Mouse (Mus musculus) macrophage (primary cell): ENCODE data around the gene Tmem106a. TPM values are rescaled to one million over a fixed set of nuclear protein-coding genes. Genes with fewer than 3 reads are reported as not detected.
"Not testable (repeated sequence)": the region's sequence is repeated elsewhere in the genome, so short reads cannot be mapped to it uniquely, and the experiment has no call there.

Experiments
- H3K27ac ChIP-seq: fragments of 350-480 bp; formaldehyde crosslinking; 2 replicates; pipeline ENCODE4 v1.9.0; 2021
- H3K36me3 ChIP-seq: fragments of 350-480 bp; formaldehyde crosslinking; 2 replicates; pipeline ENCODE4 v1.9.0; 2021; ENCODE audit errors: inconsistent target
- H3K4me3 ChIP-seq: fragments of 350-480 bp; formaldehyde crosslinking; 2 replicates; pipeline ENCODE4 v1.9.0; 2021; ENCODE audit errors: inconsistent target
- H3K79me2 ChIP-seq: fragments of 350-480 bp; formaldehyde crosslinking; 2 replicates; pipeline ENCODE4 v1.9.0; 2021; ENCODE audit errors: inconsistent target
- WGBS: methylation state at CpG from one replicate; pipeline ENCODE4 v1.1.7; 2026; ENCODE audit warnings: inconsistent platforms; ENCODE audit not compliant: missing documents; 5-methylcytosine and 5-hydroxymethylcytosine counted together
- polyA plus RNA-seq: library from polyadenylated mRNA; stranded (reverse); fragments of 250-400 nt; gene quantifications from 3 replicates; pipeline ENCODE4 v1.2.4, GENCODE M21; 2018; ENCODE audit warnings: inconsistent platforms

The Tmem106a gene
- polyA plus RNA-seq, 1 experiment from 2014 or later, result 580 TPM

- H3K27ac ChIP-seq, result no peak overlapping the region
- no peaks in the 10 kb centered on the region for H3K36me3 ChIP-seq
- H3K79me2 ChIP-seq, result no peaks in the 10 kb centered on the region
- WGBS, result 92% methylated on average over 6 of the region's 6 CpGs
- H3K4me3 ChIP-seq, result no peak overlapping the region
Measured at GRCm38 (mm10) chr11:101615380-101615779, 33.3 kb downstream of the Tmem106a start.

- Histone ChIP-seq H3K4me3 (no peak overlapping the region), H3K36me3 (no peaks in the 10 kb centered on the region), H3K79me2 (no peaks in the 10 kb centered on the region), H3K27ac (no peak overlapping the region)
- WGBS, result 95% methylated on average over 8 of the region's 8 CpGs
Measured at GRCm38 (mm10) chr11:101616104-101616503, 34.1 kb downstream of the Tmem106a start.

- no peaks in the 10 kb centered on the region for H3K79me2 ChIP-seq
- WGBS, result 71% methylated on average over 18 of the region's 18 CpGs
- H3K36me3 ChIP-seq, result no peaks in the 10 kb centered on the region
- H3K4me3 ChIP-seq, result no peak overlapping the region
- no peak overlapping the region for H3K27ac ChIP-seq
Measured at GRCm38 (mm10) chr11:101616948-101617767, 35.1 kb downstream of the Tmem106a start.

GRCm38 (mm10) chr11:101617849-101618248 is 35.8 kb downstream of the Tmem106a start:
- Histone ChIP-seq H3K4me3 (no peak overlapping the region), H3K79me2 (no peaks in the 10 kb centered on the region), H3K36me3 (no peaks in the 10 kb centered on the region), H3K27ac (no peak overlapping the region)
- 36% methylated on average over 8 of the region's 8 CpGs for WGBS

GRCm38 (mm10) chr11:101618596-101618995 is 36.6 kb downstream of the Tmem106a start:
- H3K36me3 ChIP-seq, result no peaks in the 10 kb centered on the region
- 97% methylated on average over 3 of the region's 3 CpGs for WGBS
- H3K4me3 ChIP-seq, result no peak overlapping the region
- H3K27ac ChIP-seq, result no peak overlapping the region
- H3K79me2 ChIP-seq, result no peaks in the 10 kb centered on the region

GRCm38 (mm10) chr11:101620022-101620655 is 38.1 kb downstream of the Tmem106a start:
- 85% methylated on average over 10 of the region's 11 CpGs for WGBS
- H3K79me2 ChIP-seq, H3K4me3 ChIP-seq, H3K36me3 ChIP-seq, H3K27ac ChIP-seq: not testable (repeated sequence)

- peak overlapping the region; percentile 45 for H3K4me3 ChIP-seq
- no peaks in the 10 kb centered on the region; the same call in 1 of the 2 replicates for H3K36me3 ChIP-seq
- WGBS, result 7% methylated on average over 8 of the region's 8 CpGs
- no peaks in the 10 kb centered on the region for H3K79me2 ChIP-seq
- peak overlapping the region; percentile 77 for H3K27ac ChIP-seq
Measured at GRCm38 (mm10) chr11:101626649-101626994, 44.6 kb downstream of the Tmem106a start.

GRCm38 (mm10) chr11:101626995-101627856 is 45.2 kb downstream of the Tmem106a start, which contains the start of gene Rdm1:
Gene Rdm1, plus strand, starts transcription at chr11:101627195.
- WGBS, result 2% methylated on average over 22 of the region's 34 CpGs
- no peaks in the 10 kb centered on the region for H3K79me2 ChIP-seq

GRCm38 (mm10) chr11:101627857-101628559 is 46.0 kb downstream of the Tmem106a start:
- Histone ChIP-seq H3K79me2 (no peaks in the 10 kb centered on the region), H3K4me3 (peak overlapping the region; percentile 45)
- WGBS, result under 1% methylated on average over 33 of the region's 33 CpGs

More at GRCm38 (mm10) chr11:101626995-101627856, 45.2 kb downstream of the Tmem106a start, which contains the start of gene Rdm1:
- peak within 1 kb of the TSS; percentile 45 for H3K4me3 ChIP-seq
- no peaks in the 10 kb centered on the region; the same call in 1 of the 2 replicates for H3K36me3 ChIP-seq
- H3K27ac ChIP-seq, result peak within 1 kb of the TSS; percentile 77

GRCm38 (mm10) chr11:101628733-101629417 is 46.8 kb downstream of the Tmem106a start:
- 70% methylated on average over 3 of the region's 5 CpGs for WGBS
- not testable (repeated sequence) for H3K79me2 ChIP-seq, H3K27ac ChIP-seq, H3K36me3 ChIP-seq
- peak overlapping the region; percentile 45 for H3K4me3 ChIP-seq

More at GRCm38 (mm10) chr11:101627857-101628559, 46.0 kb downstream of the Tmem106a start:
- H3K27ac ChIP-seq, result peak overlapping the region; percentile 77
- no peaks in the 10 kb centered on the region; the same call in 1 of the 2 replicates for H3K36me3 ChIP-seq

GRCm38 (mm10) chr11:101635660-101636059 is 53.6 kb downstream of the Tmem106a start:
- 93% methylated on average over 10 of the region's 10 CpGs for WGBS
- H3K4me3 ChIP-seq, result no peak overlapping the region
- no peaks in the 10 kb centered on the region for H3K79me2 ChIP-seq
- H3K27ac ChIP-seq, result no peak overlapping the region
- peaks cover 7% of the 10 kb centered on the region; the same call in 1 of the 2 replicates for H3K36me3 ChIP-seq

GRCm38 (mm10) chr11:101639761-101640160 is 57.7 kb downstream of the Tmem106a start:
- Histone ChIP-seq H3K79me2 (no peaks in the 10 kb centered on the region), H3K27ac (no peak overlapping the region), H3K4me3 (no peak overlapping the region), H3K36me3 (peaks cover 5% of the 10 kb centered on the region; the same call in 1 of the 2 replicates)
- 95% methylated on average over 4 of the region's 4 CpGs for WGBS

- H3K27ac ChIP-seq, result peak overlapping the region; percentile 41; the same call in 1 of the 2 replicates
- H3K79me2 ChIP-seq, H3K4me3 ChIP-seq, H3K36me3 ChIP-seq: not testable (repeated sequence)
- 11% methylated on average over 32 of the region's 53 CpGs for WGBS
Measured at GRCm38 (mm10) chr11:101640857-101641709, 59.0 kb downstream of the Tmem106a start.
